Mouse (Mus musculus): ENCODE results near the gene Mfap2.
A peak's percentile ranks its signal among the peaks of the same experiment; 100 is the strongest.

The Mfap2 gene

DNA sequence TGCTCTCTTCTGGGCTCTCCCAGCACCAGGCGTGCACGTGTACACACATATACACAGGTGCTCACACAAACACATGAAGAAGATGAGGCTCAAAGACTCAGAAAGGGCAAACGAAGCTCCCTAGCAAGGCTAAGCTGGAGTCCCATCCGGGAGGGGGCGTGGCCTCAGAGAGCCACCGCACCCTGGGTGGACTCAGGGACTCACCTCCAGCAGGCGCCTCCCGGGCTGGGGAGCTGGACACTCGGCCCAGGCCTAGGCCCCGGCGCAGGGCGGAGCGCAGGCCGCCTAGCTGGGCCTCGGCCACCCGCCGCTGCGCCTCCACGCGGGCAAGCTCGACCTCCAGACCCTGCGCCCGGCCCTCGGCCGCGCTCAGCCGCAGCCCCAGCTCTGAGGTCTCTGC is 14.8 kb downstream of the Mfap2 start:
- DNase-seq (ENCODE audit: low spot score) = no peak

DNA sequence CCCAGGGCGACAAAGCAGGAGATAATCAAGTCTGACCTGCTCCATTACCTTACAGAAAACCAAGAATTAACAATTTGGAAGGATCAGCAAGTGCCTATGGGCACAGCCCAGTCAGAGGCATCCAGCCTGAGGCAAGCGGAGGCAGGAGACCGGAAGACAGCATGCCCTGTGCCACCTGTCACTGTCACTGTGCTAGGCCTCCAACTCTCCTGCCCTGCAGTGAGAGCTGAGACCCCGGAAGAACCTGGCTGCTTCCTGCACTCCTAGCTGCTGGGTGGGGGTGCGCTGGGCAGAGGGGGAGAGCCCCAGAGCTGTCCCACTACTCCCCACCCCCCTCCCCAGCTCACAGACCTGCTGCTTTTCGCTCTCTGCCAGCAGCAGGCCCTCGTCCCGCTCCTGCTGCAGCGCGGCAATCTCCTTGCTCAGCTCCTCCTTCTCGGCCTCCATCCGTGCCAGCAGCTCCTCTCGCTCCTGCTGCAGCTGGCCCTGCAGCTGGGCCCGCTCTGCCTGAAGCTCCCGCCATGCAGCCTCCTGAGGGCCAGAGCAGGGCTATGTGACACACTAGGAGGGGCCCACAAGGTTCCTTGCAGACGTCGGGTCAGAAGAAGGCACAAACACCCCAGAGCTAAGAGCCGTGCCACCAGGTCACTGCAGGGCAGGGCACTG is 20.5 kb downstream of the Mfap2 start:
- DNase-seq (ENCODE audit: low spot score) = no peak

DNA sequence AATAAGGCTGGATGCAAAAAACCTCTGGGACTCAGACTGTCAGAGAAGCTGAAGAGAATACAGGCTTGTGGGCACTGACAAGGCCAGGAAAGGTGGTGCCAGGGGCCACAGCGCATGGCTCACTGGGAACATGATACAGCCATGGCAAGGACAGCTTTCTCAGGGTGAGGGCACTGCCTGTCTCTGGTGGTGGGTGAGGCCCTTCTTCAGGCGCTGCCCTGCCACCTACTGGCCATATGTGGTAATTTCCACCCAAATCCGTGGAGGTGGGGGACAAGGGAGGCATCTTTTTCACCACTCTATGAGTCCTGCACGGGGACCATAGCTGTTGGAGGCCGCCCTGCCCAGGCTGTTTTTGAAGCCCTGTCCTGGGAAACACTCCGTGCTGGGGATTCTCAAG is 21.5 kb downstream of the Mfap2 start:
- DNase-seq (ENCODE audit: low spot score) = peak; percentile 60

DNA sequence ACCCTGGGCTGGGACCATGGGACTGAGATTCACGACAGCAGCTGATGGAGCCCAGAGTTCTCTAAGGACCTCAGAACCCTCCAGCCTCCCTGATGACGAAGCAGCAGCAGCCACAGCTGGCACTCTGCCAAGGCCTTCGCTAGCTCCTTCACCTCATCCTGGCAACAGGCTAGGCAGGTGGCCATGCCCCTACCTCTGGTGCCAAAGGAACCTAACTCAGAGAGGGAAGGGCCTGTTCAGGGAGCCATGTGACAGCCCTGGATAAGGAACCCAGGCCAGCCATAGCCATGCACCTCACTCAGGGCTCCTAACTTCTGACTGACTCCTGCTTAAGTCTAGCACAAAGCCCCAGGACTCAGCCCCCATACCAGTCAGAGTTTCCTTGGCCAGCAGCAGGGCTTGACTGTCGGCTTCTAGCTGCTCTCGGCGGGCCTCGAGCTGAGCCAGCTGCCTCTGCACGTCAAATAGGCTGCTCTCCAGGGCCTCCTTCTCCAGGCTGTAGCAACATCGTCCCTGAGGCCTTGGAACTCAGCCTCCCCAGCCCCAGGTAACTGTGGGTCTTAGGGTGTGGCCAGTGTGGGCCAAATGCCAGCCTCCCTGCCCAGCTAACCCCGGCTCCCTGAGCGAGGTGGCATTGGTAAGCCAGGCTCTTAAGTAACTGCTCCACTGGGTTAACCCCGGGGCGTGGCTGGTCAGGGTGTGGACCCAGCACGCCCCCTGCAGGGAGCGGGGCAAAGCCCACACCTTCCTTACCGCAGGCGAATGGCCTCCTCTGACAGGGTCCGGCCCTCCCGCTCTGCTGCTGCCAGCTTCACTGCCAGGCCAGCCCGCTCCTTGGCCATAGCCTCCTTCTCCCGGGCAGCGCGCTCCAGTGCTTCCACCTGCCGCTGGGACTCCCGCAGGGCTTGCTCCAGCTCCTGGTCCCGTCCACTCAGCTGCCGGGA is 23.7 kb downstream of the Mfap2 start:
- no peak for DNase-seq (ENCODE audit: low spot score)

DNA sequence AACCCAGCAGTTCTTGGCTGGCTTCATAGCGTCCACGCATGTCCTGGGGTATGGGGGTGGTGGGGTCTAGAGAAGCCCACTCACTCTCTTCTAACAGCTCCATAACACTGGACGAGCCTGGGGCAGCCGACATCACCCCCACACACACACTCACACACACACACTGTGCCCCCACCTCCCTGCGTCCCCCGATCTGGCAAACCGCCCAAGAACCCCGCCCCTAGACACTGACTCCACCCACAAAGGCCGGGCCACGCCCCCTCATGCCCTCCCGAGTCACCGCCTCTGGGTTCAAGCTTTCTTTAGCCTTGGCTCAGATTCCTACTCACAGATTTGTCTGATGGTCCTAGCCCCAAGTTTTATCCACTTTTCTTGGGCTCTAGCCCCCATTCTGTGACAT is 30.9 kb downstream of the Mfap2 start:
- DNase-seq (ENCODE audit: low spot score) = no peak

DNA sequence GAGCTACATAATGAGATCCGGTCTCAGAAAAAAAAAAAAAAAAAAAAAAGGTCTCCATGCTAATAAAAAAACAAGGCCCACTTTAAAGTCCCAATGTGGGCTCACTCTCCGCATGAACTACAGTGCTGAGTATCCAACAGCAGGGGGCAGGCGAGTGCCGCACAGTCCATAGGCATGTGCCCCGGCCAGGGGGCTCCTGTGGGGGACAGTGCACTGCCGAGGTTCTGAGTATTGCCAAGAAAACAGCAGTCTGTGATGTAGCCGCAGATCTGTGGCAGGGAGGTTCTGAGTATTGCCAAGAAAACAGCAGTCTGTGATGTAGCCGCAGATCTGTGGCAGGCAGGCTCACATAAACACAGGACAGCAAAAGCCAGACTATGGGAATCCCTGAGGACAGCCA is 34.6 kb downstream of the Mfap2 start:
- no peak for DNase-seq (ENCODE audit: low spot score)

DNA sequence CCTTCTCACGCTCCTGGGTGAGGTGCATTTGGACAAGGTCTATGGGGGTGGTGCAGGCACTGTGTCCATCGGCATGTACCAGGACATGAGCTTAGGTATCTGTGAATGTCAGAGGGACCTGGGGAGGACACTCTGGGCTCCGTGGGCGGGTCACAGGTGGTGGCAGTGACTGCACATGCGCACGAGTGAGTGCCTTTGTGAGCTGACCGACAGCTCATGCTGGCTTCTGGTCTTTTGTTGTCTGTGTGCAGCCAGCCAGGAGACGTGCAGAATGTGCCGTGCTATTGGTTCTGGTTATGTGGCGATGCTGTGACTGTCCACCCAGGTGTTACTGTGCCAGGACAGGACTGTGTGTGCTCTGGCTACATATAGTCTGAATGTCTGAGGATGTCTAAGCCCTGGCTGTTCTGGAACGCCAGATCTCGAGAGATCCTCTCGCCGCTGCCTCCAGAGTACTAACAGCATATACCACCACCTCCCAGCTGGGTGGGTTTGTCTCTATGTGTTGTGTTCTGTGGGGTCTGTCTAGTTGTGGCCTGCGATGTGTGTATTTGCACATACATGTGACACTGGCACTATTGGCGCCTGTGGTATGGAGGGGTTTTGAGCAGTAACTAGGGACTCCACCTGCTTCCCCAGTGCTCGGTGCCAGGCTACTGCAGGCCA is 38.7 kb downstream of the Mfap2 start:
- no peak for DNase-seq (ENCODE audit: low spot score)

DNA sequence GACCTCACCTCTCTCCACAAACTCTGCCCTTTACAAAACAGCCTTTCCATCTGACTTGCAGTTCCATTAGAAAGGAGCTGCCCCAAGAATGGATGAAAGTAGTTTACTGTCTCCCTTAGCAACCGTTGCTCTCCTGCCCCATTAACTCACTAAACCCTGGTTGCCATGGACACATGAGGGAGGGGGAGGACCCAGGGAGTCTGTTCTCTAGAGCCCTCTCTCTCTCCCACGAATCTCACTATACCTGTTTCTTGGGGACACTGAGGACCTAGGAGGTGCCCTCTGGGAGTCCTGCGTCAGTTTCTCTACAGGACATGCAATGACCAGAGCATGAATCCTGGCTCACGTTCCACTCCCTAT is 39.2 kb downstream of the Mfap2 start:
- DNase-seq (ENCODE audit: low spot score) = no peak

DNA sequence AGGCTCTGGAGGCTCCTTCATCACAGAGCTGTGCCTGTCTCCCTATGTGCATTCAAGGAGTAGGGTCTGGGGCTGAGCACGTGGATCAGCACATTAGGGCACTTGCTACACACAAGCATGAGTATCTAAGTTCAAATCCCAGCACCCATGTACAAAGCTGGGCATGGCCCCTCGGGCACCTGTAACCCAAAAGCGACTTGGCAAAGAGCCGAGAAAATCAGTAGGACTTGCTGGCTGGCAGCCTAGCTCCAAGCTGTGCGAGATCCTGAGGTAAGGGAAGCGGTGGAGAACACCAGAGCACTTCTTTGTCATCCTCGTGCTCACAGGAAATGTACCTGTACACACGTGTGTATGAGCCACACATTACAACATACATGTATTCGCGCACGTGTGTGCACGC is 42.2 kb downstream of the Mfap2 start:
- DNase-seq (ENCODE audit: low spot score) = no peak

DNA sequence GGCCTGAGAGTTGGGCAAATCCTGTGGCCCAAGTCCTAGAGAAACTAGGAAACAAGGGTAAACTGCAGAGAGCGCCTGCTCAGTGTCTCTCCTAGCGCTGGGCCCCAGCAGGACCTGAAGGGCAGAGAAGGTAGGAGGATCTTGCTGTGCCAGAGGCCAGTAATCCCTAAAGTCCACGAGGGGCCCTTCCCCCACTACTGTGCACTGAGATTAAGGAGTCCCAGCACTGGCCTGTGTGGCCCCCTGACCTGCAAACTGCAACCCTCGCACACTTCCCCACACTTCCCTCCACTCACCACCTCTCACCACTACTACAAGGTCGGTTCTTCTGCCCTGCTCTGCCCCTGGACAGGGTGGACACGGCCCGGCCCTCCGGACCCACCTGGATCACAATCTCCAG is 42.9 kb downstream of the Mfap2 start:
- no peak for DNase-seq (ENCODE audit: low spot score)

DNA sequence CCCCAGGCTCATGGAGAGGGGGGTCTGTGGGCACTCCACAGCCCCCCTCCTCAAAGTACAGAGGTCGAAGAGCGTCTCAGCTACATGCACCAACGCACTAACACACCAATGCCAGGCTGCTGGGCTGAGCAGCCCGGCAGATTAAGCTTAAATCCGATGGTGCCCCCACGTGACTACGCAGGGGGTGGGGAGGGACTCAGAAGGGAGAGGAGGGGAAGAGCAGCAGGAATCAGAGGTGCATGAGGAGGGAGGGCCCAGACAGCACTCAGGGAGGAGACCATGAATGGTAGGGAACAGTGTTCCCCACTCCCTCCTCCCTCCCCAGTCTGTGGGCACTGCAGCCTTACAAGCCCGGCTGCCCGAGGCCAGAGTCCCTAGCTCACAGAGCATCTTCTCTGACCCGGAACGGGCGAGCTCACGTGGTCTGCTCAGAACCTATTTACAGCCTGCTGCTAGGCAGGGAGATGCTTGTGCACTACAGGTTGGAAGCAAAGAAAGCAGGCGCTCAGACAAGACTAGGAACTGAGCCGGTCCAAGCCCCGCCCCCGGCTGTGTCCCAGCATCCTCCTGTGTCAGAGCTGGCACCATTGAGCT is 43.4 kb downstream of the Mfap2 start:
- DNase-seq (ENCODE audit: low spot score) = peak; percentile 51

DNA sequence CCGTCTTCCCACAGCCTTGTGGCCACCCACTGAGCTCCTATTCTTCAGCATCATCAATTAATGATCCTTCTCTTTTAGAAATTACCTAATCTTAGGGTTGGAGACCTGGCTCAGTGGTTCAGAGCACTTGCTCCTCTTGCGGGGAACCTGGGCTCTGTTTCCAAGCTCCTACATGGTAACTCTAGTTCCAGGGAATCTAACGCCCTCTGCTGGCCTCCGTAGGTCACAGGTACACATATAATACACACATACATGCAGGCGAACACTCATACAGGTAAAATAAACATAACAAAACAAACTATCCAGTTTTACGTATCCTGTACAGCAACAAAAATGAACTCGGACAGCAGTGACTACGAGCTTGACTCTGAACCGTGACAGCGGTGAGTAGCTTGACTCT is 46.8 kb downstream of the Mfap2 start:
- no peak for DNase-seq (ENCODE audit: low spot score)

DNA sequence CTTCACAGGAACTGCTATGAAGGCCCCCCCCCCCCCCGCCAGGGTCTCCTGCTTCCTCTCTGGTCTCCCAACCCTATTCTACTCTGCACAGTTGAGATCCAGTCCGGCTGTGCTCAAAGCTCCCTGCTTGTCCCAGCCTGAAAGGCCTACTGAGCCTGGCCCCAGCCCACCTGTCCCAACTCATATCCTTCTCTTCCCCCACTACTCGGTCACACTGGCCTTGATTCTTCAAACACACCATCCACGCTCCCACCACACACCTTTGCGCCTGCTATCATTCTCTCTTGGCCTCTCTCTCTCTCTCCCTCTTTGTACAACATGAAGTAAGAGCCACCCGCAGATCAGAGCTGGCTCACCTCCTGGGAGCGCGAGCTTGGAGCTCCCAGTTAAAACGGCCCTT is 48.6 kb downstream of the Mfap2 start:
- DNase-seq (ENCODE audit: low spot score) = no peak

DNA sequence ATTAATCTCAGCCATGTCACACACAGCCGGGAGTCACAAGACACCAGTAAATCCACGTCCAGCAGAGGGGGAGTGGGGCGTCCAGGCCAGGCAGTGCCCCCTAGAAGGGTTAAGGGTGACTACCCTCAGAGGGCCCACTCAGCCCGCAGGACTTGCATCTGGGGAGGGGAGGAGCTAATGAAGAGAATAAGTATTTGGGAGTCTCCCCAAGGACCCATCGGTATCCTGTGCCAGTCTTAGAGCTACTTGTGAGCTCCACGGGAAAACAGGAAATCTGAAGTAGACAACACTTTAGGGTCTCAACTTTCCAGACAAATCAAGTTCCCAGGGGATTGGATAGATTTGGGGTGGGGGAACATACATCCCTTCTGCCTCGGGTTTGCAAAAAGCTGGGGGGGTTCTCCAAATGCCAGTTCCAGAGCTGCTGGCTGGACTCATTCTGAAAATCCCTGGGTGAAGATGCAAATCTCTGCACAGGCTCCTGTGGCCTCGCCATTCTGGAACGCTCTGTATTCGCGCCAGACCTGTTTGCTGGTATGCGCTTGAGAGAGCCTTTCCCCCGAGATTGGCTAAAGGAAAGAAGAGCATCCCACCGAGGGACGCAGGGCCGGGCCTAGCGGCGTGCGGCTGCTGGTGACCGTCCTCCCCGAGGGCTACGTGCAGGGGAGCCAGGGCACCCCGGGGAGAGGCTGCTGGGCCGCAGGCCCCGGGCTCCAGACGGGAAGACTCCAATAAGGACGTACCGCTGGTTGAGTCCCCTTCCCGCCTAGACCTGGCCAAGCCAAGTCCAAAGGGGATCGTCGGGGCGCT is 49.6 kb downstream of the Mfap2 start:
- no peak for DNase-seq (ENCODE audit: low spot score)

DNA sequence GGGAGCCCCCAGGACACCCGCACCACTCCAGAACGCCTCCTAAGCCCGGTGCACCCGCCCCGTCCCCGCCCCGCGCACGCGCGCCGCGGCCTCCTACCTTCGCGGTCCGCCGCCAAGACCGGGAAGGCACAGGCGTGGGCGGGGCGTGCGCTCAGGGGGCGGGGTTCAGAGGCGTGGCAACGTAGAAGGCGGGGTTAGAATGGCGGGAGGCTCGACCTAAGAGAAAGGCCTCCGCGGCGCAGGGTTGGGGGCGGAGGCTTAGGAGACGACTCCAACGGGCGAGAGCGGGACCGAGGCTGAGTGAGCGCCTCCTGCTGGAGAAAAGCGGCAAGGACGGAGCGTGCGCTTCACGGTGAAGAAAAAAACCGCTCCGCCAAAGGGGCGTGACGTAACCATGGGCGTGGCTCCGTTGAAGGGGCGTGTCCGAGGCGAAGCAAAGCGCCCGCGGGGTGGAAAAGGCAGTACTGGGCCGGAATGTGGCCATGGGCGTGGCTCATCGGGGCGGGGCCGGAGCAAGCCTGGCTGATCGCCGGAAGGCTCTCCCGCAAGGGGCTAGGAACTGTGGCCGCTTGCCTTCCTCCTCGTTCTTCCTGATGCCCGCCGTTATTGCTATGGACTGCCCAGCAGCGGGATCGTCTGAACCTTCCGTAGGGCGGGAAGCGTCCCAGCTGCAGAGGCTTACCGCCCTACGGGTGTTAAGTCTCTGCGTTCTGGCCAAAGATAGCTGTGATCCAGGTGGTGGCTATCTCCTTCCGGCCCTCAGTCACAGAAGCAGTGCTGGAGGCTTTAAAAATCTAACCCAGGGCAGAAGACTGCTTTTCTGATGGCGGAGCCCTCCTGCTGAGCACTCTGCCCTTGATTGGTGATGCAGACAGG is 50.4 kb downstream of the Mfap2 start, which contains the start of gene Crocc:
TSS of gene Crocc (minus strand) at position 125 of the 876 bp plus-strand sequence.
- DNase-seq (ENCODE audit: low spot score) = peak; percentile 95

DNA sequence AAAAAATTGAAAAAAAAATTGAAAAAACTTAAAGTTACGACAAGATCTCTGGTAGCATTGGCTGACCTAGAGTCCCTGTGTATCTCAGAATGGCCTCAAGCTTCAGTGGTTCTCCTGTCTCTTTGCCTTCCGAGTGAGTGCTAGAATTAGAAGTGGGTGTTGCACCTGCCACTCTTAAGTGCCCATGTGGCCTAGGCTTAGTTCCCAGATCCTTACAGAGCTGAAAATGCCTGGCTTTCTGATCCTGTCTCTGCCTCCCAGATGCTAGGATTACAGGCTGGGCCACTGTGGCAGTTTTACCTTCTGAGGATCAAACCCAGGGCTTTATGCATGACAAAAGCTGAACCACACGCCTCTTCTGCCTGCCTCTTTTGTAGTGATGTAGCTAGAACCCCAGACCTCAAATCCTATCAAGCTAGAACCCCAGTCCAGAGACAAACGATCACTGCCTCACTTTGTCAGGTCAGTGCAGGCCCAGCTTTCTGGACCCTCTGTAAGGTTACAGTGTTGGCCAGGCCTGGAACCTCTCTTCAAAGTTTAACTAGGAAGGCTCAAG is 54.0 kb downstream of the Mfap2 start:
- DNase-seq (ENCODE audit: low spot score) = no peak

DNA sequence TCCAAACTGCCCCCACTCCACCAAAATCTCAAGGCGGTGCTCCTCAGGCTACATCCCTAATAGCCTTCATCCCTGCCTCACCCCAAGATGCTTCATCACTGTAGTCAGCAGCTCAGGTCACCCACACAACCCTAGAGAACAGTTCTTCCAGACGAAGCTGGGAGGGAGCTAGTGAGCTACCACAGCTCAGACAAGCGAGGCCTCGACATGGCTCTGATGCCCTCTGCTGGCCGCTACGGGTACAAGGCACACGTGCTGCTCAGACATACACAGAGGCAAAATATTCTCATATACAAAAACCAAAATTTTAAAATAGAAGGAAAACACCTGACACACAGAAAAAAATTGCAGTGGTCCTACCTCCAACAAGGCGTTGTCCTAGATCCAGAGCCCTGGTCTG is 54.9 kb downstream of the Mfap2 start:
- peak; percentile 47 for DNase-seq (ENCODE audit: low spot score)

Data from layer of hippocampus, adult 9-10 months (tissue).